Comparison of ENCODE assay signal across 12 mouse cellular contexts in genomic region chr3:85703141-85703882, GRCm38 (mm10).
A peak's percentile ranks its signal among the peaks of the same experiment; 100 is the strongest.
DNase-seq lines count a peak whose midpoint lies in the region; ATAC-seq and TF ChIP-seq lines count a peak whose summit lies in the region.
"Had no signal": no experiment of that assay in that cellular context is flagged by ENCODE, and none has a peak within 500 bp of the region (broad histone marks: within the 10 kb centered on the region; RNA-seq: fewer than 3 reads in every experiment).

No protein-coding gene starts in this region.

- peaks cover 13% of the 10 kb centered on the region; the same call in 1 of the 2 replicates for H3K4me1 ChIP-seq in heart, postnatal 0 days (ENCODE audit: control insufficient read depth, insufficient read depth)
- H3K4me1 ChIP-seq in midbrain, postnatal 0 days (ENCODE audit: insufficient read depth, low read length), result no peaks in the 10 kb centered on the region
- H3K4me1 ChIP-seq in midbrain, embryonic 16.5 days (ENCODE audit: control insufficient read depth, insufficient read depth, low read length), result no peaks in the 10 kb centered on the region
- no peaks in the 10 kb centered on the region for H3K4me1 ChIP-seq in stomach, postnatal 0 days (replicated peaks; ENCODE audit: control insufficient read depth, insufficient read depth)

- no peak overlapping the region for H3K4me3 ChIP-seq in heart, postnatal 0 days (ENCODE audit: low read depth, low read length)
- no peak overlapping the region for H3K4me3 ChIP-seq in midbrain, postnatal 0 days (ENCODE audit: low read depth, low read length)
- H3K4me3 ChIP-seq in midbrain, embryonic 16.5 days (ENCODE audit: low read depth, low read length), result no peak overlapping the region
- H3K4me3 ChIP-seq in stomach, postnatal 0 days (ENCODE audit: low read depth, low read length), result no peak overlapping the region

- no peaks in the 10 kb centered on the region for H3K36me3 ChIP-seq in heart, postnatal 0 days (replicated peaks; ENCODE audit: control insufficient read depth, insufficient read depth, low read length)
- no peaks in the 10 kb centered on the region for H3K36me3 ChIP-seq in midbrain, postnatal 0 days (ENCODE audit: insufficient read depth, low read length)
- no peaks in the 10 kb centered on the region for H3K36me3 ChIP-seq in midbrain, embryonic 16.5 days (ENCODE audit: control insufficient read depth, insufficient read depth, low read length)
- H3K36me3 ChIP-seq in stomach, postnatal 0 days (ENCODE audit: control insufficient read depth, insufficient read depth, low read length), result no peaks in the 10 kb centered on the region

- 53% methylated on average over 6 of the region's 6 CpGs for WGBS in heart, postnatal 0 days
- 55% methylated on average over 6 of the region's 6 CpGs for WGBS in midbrain, postnatal 0 days
- WGBS in midbrain, embryonic 16.5 days, result 49% methylated on average over 6 of the region's 6 CpGs
- 38% methylated on average over 6 of the region's 6 CpGs for WGBS in stomach, postnatal 0 days

- no peak overlapping the region for H3K4me2 ChIP-seq in heart, postnatal 0 days (ENCODE audit: low read depth, low read length)
- no peak overlapping the region for H3K4me2 ChIP-seq in midbrain, postnatal 0 days (ENCODE audit: low read depth, low read length, poor library complexity, severe bottlenecking)
- no peak overlapping the region for H3K4me2 ChIP-seq in midbrain, embryonic 16.5 days (ENCODE audit: low read length)
- H3K4me2 ChIP-seq in stomach, postnatal 0 days (replicated peaks; ENCODE audit: low read depth), result no peak overlapping the region

- H3K27ac ChIP-seq in heart, postnatal 0 days (ENCODE audit: low read depth), result no peak overlapping the region
- H3K27ac ChIP-seq in midbrain, postnatal 0 days (ENCODE audit: low read depth, low read length), result no peak overlapping the region
- no peak overlapping the region for H3K27ac ChIP-seq in midbrain, embryonic 16.5 days (ENCODE audit: low read length)
- H3K27ac ChIP-seq in stomach, postnatal 0 days (replicated peaks), result no peak overlapping the region
- H3K27ac ChIP-seq: macrophage had no signal

- no peaks in the 10 kb centered on the region for H3K9me3 ChIP-seq in heart, postnatal 0 days (replicated peaks; ENCODE audit: control insufficient read depth, low read length)
- no peaks in the 10 kb centered on the region for H3K9me3 ChIP-seq in midbrain, postnatal 0 days (ENCODE audit: low read length)
- H3K9me3 ChIP-seq in midbrain, embryonic 16.5 days (replicated peaks; ENCODE audit: control insufficient read depth, low read length, poor library complexity, severe bottlenecking), result no peaks in the 10 kb centered on the region
- no peaks in the 10 kb centered on the region for H3K9me3 ChIP-seq in stomach, postnatal 0 days (ENCODE audit: control insufficient read depth, low read length)

- TF ChIP-seq EP300 in heart, postnatal 0 days (IDR thresholded peaks at IDR 0.05; ENCODE audit: low read depth), result no peak
- TF ChIP-seq EP300 in stomach, postnatal 0 days (optimal IDR thresholded peaks at IDR 0.05), result no peak

- H3K27me3 ChIP-seq in heart, postnatal 0 days (ENCODE audit: control insufficient read depth, insufficient read depth, low read length), result no peaks in the 10 kb centered on the region
- no peaks in the 10 kb centered on the region for H3K27me3 ChIP-seq in midbrain, postnatal 0 days (ENCODE audit: insufficient read depth, low read length)
- H3K27me3 ChIP-seq in midbrain, embryonic 16.5 days (ENCODE audit: control insufficient read depth, insufficient read depth, low read depth, low read length), result no peaks in the 10 kb centered on the region
- H3K27me3 ChIP-seq in stomach, postnatal 0 days (ENCODE audit: control insufficient read depth, insufficient read depth, low read length), result no peaks in the 10 kb centered on the region

- peak; percentile 33; the same call in 1 of the 2 replicates for ATAC-seq in heart, postnatal 0 days (ENCODE audit: insufficient read depth, low read depth)
- no peak for ATAC-seq in midbrain, postnatal 0 days (ENCODE audit: low FRiP score)
- no peak for ATAC-seq in midbrain, embryonic 16.5 days
- ATAC-seq in stomach, postnatal 0 days (ENCODE audit: low FRiP score, low TSS enrichment), result peak; percentile 71
- ATAC-seq: inflammation-experienced regulatory T-cells, adult 6 months had no signal

- no peak overlapping the region for H3K9ac ChIP-seq in heart, postnatal 0 days (replicated peaks; ENCODE audit: low read depth, low read length)
- no peak overlapping the region for H3K9ac ChIP-seq in midbrain, postnatal 0 days (replicated peaks; ENCODE audit: low read length, poor library complexity, severe bottlenecking)
- H3K9ac ChIP-seq in midbrain, embryonic 16.5 days (ENCODE audit: low read depth, low read length), result no peak overlapping the region
- no peak overlapping the region for H3K9ac ChIP-seq in stomach, postnatal 0 days (ENCODE audit: low read length)

- no peak for TF ChIP-seq CTCF in heart, postnatal 0 days (IDR thresholded peaks at IDR 0.05; ENCODE audit: low read depth)
- no peak for TF ChIP-seq CTCF in midbrain, postnatal 0 days (IDR thresholded peaks at IDR 0.05)
- TF ChIP-seq CTCF in stomach, postnatal 0 days (IDR thresholded peaks at IDR 0.05; ENCODE audit: low read depth), result no peak

- DNase-seq in heart, postnatal 0 days (ENCODE audit: low spot score), result no peak
- DNase-seq in heart, adult 18-20 months, result no peak
- peak; percentile 10 for DNase-seq in midbrain, postnatal 0 days (ENCODE audit: low spot score)
- peak; percentile 63 for DNase-seq in cerebellum, adult 9-11 months
- peak; percentile 37 for DNase-seq in stomach, postnatal 0 days (ENCODE audit: low spot score)
- no peak for DNase-seq in right cerebral cortex, postnatal 14 days
- DNase-seq: kidney, postnatal 4 days; right cerebral cortex, postnatal 4 days; thymus, adult 18-20 months had no signal

Comparison
In these comparisons a context has a peak if more than half of its experiments do, and no peak if none do; other contexts are left out.
1. ATAC-seq: peak in heart, postnatal 0 days (single experiment) and stomach, postnatal 0 days (single experiment); none in midbrain, postnatal 0 days (single experiment) and midbrain, embryonic 16.5 days (single experiment).
2. DNase-seq: peak in midbrain, postnatal 0 days (single experiment), cerebellum, adult 9-11 months (single experiment) and stomach, postnatal 0 days (single experiment); none in heart, postnatal 0 days (single experiment), heart, adult 18-20 months (0 of 2) and right cerebral cortex, postnatal 14 days (single experiment).